Mouse (Mus musculus): ENCODE measurements around the gene Pacsin2. TPM values are rescaled to one million over a fixed set of nuclear protein-coding genes. Genes with fewer than 3 reads are reported as not detected.
A peak's percentile ranks its signal among the peaks of the same experiment; 100 is the strongest.
"Not testable (repeated sequence)": the region's sequence is repeated elsewhere in the genome, so short reads cannot be mapped to it uniquely, and the experiment has no call there.

Pacsin2 gene
- total RNA-seq (2021) = 100 to 1,000 TPM; 232 to 280 TPM
- long read RNA-seq, experiment 1, transcript Pacsin2-202 (11 exons, 3,186 nt) = minor isoform, 55 of 228 reads
- long read RNA-seq, experiment 1, transcript Pacsin2-210 (11 exons, 3,103 nt) = minor isoform, 9 of 228 reads
- long read RNA-seq, experiment 1, transcript Pacsin2-203 (11 exons, 3,693 nt) = major isoform, 93 of 228 reads
- long read RNA-seq, experiment 1, partial matches to known transcripts = 24 of 228 reads
- long read RNA-seq, experiment 1, other reads (novel, unspliced or antisense) = 47 of 228 reads
- long read RNA-seq, experiment 2, transcript Pacsin2-203 (11 exons, 3,693 nt) = major isoform, 31 of 83 reads
- long read RNA-seq, experiment 2, transcript Pacsin2-202 (11 exons, 3,186 nt) = minor isoform, 21 of 83 reads
- long read RNA-seq, experiment 2, partial matches to known transcripts = 12 of 83 reads
- long read RNA-seq, experiment 2, other reads (novel, unspliced or antisense) = 17 of 83 reads

DNA sequence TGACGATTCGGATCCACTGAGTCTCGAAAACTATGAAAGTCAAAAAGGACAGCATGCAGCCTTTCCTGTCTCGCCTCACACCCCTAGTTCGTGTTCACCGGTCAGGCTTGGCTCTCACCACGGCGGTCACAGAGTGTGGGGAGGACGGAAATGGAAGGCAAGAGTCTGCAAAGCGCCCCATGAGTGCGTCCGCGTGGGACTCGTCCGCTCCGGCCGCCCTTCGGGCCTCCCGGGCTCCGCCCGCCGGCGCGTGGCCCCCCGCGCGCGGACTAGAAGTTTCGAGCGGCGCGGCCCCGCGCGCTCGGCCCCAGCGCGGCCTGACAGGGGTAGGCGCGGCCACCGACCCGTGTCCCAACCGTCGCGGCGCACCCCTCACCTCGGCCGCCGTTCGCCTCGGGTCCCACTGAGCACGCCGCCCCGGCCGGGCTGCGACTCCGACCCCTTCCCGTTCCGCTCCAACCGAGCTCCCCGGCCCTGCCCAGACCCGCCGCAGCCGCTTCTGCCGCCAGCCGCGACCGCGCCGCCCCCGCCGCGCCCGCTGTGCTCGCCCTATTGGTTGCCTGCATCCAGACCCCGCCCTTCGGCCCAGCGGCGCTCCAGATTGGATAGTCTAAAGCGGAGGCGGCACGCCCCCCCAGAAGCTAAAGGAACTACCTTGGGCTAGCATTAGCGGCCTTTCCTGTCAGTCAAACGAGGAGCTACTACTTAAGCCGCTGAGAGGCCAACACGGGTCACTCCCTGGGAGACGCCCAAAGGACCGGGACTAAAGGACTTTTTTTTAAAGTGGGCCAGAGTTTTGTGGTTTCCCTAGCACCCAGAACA, at the start of gene Pacsin2:
TSS of gene Pacsin2 (minus strand) at position 524 of the 822 bp plus-strand sequence.
- peak; percentile 98 to 100 for DNase-seq

GRCm38 (mm10) chr15:83512489-83513281, 48.3 kb upstream of the Pacsin2 start:
- no peak for DNase-seq

DNA sequence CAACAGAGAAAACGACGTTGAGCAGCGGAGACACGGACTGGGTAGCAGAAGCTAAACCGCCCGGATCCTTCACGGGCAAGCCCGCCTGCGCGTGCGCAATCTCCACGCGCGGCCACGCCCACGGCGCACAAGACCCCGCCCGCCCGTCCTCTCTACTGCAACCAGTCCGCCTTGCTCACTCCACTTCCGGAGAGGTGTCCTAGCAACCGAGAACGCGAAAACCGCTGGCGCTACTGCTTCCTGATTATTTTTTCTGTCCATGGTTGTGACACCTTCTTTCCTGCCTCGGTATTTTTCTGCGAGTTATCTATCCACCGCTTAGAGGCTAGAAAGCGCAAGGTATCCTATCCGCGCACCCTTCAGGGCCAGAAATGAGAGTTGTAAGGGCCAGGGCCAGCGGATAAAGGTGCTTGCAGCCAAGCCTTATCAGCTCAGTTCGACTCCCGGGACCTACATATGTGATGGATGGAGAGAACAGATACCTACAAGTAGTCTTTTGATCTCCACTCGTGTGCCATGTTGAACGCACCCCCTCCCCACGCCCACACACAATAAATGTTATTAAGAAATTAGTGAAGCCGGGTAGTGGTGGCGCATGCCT, 46.5 kb upstream of the Pacsin2 start, which contains the start of gene Ttll1:
TSS of gene Ttll1 (minus strand) at position 89 of the 601 bp plus-strand sequence.
- peak; percentile 97 to 98 for DNase-seq

DNA sequence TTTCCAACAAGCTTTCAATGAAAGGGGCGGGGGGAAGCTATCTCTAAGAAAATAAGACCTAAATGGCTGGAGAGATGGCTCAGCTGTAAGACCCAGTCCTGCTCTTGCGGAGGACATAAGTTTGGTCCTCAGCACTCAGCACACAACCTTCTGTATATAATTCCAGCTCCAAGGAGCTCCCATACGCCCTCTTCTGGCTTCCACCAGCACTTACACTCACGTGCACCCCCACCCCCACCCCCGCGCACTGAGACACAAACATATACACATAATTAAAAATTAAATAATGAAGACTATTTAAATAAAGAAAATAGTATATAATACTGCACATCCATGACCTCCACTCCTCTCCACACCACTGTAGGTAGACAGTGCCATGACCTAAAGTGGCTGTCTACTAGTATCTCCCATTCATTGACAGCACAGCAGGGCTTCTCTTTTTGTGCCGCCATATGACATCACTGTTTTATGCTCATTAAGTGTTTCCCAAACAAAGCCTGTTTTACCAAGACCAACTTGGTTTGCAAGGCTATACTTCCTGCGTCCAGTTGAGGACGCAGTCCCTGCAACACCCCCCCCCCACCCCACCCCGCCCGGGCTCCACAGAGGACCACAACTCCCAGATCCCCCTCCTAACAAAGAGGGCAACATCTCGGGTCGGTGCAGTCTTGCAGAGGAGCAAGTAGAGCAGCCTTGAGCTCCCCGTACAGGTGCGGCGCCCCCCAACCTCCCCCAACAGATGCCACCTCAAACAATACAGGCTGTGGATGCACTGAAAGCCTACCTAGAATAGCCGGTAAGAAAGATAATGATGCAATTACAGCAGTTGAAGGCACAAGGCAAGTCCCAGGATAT, 45.8 kb upstream of the Pacsin2 start:
- no peak for DNase-seq

DNA sequence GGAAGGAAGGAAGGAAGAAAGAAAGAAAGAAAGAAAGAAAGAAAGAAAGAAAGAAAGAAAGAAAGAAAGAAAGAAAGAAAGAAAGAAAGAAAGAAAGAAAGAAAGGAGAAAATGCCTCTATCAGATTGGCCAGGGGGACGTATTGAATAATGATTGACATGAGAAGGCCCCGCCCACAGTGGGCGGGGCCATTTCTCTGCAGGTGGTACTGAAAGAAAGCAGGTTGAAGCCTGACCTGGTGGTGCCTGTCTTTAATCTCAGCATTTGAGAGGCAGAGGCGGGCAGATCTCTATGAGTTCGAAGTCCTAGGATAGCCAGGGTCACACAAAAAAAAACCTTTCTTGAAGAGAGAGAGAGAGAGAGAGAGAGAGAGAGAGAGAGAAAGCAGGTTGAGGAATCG, 37.1 kb upstream of the Pacsin2 start:
- not testable (repeated sequence) for DNase-seq

DNA sequence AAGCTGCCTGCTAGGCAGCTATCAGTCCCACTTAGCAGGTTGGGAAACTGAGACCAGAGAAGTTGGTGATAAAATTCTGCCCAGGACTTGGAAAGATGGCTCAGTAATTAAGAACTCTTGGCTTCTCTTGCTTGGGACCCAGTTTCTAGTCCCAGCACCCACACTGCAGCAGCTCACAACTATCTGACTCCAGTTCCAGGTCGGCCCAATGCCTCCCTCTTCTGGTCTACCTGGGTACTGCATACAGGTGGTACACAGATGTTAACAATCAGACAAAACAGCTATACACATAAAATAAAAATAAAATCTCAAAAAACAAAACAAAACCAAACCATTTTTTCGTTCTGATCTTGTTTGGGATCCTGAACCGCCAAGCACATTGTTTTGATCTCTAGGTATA, 35.9 kb upstream of the Pacsin2 start:
- DNase-seq = peak in 1 of 2 experiments; percentile 72

GRCm38 (mm10) chr15:83499211-83499755, 34.9 kb upstream of the Pacsin2 start:
- DNase-seq = no peak

DNA sequence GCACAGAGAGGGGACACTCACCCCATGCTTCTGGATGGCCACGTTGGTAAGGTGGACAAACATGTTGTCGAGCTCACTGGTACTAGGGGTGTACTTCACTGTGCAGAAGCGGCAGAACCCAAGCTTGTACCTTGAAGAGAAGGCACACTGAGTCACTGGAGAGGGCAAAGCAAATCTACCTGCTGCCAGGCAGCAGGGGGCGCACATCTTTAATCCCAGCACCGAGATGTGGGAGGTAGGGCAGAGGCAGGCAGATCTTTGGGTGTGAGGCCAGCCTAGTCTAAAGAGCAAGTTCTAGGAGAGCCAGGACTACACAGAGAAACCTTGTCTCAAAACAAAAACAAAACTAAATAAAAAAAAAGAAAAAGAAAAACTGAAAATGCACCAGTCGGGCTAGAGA, 32.9 kb upstream of the Pacsin2 start:
- DNase-seq = no peak

DNA sequence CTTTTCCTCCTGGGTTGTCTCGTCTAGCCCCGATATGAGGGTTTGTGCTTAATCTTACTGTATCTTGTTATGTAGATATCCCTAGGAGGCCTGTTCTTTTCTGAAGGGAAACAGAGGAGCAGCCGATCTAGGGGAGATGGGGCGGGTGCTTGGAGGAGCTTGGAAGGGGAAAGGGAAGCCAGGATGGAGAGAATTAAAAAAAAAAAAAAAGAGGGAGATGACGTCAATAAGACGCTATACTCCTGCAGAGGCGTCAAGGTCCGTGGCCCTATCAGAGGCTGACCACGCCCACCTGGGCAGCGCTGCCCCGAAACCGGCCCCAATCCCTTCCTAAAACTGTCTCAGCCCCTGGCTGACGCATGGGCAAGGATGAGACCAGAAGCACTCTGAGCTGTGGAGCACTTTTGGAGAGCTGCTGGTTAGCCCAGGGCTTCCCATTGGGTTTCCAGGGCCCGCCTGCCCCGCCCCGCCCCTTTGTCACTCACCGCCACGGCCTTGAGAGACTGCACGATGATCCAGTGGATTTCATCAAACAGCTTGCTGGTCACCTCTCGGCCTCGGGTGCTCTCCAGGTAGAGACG, 31.5 kb upstream of the Pacsin2 start:
- DNase-seq = no peak

DNA sequence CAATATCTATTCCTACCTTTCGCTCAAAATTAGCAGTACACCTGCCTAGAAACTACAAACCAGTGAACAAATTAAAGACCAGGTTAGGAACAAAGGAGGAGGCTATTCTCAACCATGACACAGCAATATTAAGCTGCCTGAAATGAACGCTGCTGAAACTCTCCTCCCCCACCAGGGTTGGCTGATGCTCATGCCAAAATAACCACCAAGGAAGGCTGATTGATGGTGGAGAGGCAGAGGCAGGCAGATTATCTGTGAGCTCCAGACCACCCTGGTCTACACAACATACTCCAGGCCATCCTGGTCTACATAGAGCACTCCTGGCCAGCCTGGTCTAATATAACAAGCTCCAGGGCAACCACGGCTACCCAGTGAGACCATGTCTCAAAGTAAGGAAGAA, 30.8 kb upstream of the Pacsin2 start:
- no peak for DNase-seq

GRCm38 (mm10) chr15:83494572-83494920, 30.1 kb upstream of the Pacsin2 start:
- no peak for DNase-seq

DNA sequence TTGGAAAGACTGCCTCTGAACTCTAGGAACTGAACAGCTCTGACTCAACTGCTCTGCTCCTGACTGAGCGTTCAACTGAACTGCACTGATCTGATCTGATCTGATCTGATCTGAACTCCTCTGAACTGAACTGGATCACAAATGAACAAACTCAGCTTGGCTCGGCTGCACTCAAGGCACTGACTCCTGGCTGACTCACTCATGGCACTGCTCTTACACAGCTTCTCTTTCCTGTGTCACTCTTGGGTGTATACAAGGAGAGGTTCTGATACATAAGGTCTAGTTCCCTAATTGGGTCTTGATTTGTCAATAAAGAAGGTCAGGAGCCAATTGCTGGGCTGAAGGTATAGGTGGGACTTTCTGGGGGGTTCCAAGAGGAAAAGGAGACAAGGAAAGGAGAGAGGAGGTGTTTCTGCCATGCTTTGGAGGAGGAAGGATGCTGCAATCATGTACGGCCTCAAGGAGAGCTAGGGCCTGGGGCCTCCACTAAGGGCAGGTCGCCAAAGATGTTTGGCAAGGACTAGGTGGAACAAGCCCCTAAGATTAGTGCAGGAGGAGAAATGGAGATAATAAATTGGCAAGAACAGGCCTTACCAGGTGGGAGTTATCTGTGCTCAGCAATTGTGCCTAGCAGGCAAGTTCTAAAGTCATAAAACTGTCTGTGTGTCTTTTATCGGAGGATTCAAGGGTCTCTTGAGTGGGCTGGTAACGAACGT, 29.6 kb upstream of the Pacsin2 start:
- no peak for DNase-seq

- DNase-seq = peak in 1 of 2 experiments; percentile 69
These were observed 27.5 kb upstream of the Pacsin2 start for GRCm38 (mm10) chr15:83491891-83492290.

- DNase-seq = peak; percentile 45 to 56
These were observed 25.1 kb upstream of the Pacsin2 start for GRCm38 (mm10) chr15:83489471-83489870.

DNA sequence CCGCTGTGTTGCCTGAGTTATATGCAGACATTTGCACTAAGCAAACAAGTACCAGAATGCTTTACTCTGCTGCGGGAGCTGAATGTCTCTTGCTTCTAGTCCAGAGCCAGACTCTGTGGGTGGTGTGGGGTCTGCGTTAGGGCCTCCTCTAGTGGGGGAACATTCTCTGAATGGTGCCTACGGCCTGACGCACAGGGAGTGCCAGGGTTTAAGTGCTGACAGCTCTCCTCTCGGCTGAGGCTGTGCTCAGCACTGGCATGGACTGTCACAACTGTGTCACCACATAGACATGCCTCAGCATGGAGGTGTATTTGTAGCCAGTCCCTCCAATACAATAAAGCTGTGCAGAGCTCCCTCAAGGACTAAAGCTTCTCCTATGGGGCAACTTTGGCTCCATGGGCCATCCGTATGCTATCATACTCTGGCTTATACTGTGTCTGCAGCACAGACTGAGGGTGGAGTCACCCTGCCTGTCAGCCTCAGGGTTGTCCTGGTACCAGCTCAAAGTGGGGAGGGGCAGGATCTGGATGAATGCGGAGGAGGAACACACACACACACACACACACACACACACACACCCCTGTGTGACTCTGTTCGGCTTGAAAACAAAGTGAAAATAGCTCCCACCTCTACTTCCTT, 23.2 kb upstream of the Pacsin2 start:
- peak; percentile 50 to 55 for DNase-seq

- no peak for DNase-seq
These were observed 19.9 kb upstream of the Pacsin2 start for GRCm38 (mm10) chr15:83484311-83484710.

- peak in 1 of 2 experiments; percentile 48 for DNase-seq
These were observed 19.1 kb upstream of the Pacsin2 start for GRCm38 (mm10) chr15:83483482-83483881.

DNA sequence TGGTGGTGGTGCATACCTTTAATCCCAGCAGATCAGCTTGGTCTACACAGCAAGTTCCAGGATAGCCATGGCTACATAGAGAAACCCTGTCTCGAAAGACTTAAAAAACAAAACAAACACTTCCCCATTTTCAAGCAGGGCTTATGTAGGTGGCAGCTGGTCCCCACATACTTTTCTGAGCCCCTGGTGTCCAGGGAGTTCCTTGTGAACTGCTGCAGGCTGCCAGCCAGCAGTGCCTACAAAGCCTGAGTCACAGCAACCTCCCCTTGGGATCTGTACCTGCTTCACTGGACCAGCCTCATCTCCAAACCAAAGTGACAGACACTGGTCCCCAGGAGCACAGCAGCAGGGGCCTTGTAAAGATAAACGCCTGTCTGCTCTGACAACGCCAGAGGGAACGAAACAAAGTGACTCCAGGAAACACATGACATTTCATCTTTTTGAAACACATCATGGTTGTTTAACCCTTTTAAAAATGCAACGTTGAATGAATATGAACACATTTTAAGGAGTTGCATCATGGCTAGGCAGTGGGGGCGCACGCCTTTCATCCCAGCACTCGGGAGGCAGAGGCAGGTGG, 18.3 kb upstream of the Pacsin2 start:
- no peak for DNase-seq
